Mouse (Mus musculus): ENCODE data around the gene Gstp2.
A peak's percentile ranks its signal among the peaks of the same experiment; 100 is the strongest.

The Gstp2 gene

DNA sequence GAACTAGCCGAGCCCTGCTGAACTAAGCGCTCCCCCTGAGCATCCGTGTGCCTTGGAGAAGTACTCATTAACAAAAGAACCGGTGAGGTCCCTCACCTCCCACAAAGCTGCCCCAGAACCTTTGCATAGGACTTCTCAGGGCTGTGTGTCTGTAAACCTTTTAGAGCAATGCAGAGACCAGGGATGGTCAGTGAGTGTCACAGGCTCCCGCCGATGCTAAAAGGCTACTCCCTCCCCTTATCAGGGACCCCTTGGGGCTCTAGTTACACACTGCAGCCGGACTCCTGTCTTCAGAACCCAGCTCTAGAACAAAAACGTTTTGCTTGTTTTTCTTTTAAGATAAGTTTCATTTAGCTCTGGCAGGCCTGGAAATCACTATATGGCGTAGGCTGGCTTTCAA is 32.8 kb downstream of the Gstp2 start:
- no peak for DNase-seq (ENCODE audit: extremely low spot score, low spot score)

DNA sequence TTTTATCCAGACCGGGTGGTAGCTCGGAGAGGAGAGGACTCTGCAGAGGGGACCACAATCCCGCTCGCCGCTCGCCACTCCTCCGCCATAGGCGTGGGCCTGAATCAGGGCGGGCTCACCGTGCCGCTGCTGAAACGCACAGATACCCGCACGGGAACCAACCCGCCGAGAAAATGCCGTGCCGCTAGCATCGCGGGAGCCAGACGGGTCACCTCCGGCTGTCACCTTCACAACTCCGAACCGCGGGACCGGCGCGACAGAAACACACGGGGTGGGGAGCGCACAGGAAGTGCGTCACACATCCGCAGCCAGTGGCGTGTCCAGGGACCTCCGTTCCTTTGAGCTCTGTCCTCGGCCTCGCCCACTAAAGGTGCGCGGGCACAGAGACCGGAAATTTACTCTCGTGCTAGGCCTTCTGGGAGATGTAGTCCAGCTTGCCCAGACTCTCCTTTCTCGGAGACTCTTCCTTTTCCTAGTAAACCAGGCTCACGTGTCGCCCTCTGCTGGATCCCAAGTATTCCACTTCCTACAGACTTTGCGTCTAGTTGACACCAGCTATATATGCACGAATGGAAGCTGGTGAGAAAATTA is 33.3 kb downstream of the Gstp2 start, which contains the start of gene Ndufv1:
TSS of gene Ndufv1 (minus strand) at position 375 of the 591 bp plus-strand sequence.
- DNase-seq (ENCODE audit: extremely low spot score, low spot score) = peak; percentile 97

DNA sequence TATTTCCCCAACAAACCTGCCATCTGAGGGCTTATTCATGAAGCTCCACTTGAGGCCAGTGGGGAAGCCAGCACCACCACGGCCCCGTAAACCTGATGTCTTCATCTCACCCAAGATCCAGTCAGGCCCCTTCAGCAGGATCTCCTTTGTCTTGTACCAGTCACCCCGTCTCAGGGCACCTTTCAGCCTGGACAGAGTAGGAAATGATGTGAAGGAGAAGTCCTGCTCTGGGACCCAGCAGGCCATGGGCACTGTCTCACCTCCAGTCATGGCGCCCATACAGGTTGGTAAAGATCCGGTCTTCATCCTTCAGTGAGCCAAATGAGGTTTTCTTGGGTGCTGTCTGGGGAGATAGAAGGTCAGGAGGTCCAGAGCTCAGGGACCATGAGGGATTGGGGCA is 34.7 kb downstream of the Gstp2 start:
- DNase-seq (ENCODE audit: extremely low spot score, low spot score) = no peak

DNA sequence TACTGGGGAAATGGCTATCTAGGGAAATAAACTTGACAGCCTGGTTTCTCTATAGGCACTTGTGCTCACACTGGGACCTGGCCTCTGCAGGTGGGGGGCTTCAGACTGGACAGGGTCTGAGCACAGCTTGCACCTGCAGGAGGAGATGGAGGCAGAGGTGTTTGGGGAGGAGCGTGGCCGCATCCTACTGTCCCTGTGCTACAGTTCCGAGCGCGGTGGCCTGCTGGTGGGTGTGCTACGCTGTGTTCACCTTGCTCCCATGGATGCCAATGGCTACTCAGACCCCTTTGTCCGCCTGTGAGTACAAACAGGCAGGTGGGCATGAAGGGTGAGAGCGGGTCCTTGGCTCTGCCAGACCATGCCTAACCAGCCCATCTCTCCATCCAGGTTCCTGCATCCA is 39.9 kb downstream of the Gstp2 start:
- no peak for DNase-seq (ENCODE audit: extremely low spot score, low spot score)

DNA sequence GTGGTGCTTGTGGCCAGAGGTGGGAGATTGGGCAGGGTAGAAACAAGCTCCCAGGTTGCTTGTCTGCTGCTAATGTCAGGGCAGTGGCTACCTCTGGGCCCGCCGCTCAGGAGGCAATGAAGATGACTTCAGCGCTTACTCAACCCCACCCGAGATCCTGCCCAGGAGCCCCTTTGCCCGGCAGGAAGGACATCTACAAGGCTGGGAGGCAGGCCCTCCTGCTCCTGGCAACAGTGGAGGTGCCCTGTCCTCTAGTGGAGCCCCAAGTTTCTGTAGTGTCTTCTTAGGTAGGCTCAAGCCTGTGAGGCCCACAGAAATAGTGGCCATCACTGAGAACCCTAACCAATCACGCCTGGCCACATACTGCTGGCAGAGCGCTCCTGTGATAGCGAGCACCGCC is 40.7 kb downstream of the Gstp2 start:
- no peak for DNase-seq (ENCODE audit: extremely low spot score, low spot score)

DNA sequence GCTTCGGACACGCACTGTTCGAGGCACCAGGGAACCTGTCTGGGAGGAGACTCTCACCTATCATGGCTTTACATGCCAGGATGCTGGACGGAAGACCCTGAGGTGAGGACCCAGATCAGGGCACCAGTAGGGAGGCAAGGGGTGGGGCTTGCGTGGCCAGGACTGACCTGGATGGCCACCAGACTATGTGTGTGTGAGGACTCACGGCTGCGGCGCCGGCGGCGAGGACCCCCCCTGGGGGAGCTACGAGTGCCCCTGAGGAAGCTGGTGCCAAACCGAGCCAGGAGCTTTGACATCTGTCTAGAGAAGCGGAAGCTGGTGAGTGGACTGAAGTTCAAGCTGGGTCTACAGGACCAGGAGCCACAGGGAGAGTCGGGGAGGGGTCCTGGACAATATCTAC is 41.5 kb downstream of the Gstp2 start:
- no peak for DNase-seq (ENCODE audit: extremely low spot score, low spot score)

DNA sequence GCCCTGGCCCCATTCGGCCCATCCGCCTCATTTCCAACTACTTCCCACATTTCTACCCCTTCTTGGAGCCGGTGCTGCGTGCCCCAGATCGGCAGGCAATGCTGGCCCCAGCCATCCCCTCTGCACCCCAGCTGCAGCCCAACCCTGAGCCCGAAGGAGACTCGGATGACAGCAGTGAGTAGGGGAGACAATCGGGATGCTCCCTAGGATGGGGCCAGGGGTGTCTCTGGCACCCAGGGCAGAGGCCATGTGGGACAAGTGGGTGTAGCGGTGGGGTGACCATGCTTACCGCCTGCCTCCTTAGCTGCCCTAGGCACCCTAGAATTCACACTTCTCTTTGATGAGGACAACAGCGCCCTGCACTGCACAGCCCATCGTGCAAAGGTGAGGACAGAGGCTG is 42.2 kb downstream of the Gstp2 start:
- DNase-seq (ENCODE audit: extremely low spot score, low spot score) = no peak

DNA sequence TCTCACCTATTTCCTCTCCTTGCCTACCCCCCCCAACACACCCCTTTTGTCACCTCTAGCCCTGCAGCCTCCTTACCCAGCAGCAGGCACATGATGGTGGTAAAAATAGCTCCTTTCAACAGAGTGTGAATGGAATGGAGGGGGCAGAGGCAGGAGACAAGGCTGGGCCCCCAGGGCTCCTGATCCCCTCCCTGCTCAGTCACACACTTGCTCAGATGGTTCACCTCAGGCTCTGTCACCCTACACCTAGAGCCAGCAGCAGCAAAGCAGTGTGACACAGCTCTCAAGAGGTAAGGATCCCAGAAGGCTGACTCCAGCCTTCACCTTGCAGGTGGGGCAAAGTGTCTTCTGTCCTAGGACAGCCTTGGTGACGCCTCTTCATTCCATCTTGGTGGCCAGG is 42.7 kb downstream of the Gstp2 start, which contains the start of gene Doc2g:
TSS of gene Doc2g (plus strand) at position 202 of the 400 bp plus-strand sequence.
- no peak for DNase-seq (ENCODE audit: extremely low spot score, low spot score)

DNA sequence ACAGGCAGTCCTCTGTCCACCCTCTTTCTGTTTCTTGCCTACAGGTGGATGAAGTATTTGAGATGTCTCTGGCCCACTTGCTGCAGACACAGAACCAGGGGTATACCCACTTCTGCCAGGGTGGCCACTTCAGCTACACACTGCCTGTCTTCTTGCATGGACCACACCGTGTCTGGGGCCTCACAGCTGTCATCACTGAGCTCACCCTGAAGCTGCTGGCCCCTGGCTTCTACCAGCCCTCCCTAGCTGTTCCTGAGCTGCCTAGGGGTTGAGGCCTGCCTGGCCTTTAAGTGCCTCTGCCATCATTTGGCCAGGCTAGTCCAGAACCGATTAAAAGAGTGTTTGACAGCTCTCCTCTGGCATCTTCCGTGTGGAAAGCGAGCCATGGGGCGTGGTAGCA is 44.1 kb downstream of the Gstp2 start:
- DNase-seq (ENCODE audit: extremely low spot score, low spot score) = peak; percentile 16

DNA sequence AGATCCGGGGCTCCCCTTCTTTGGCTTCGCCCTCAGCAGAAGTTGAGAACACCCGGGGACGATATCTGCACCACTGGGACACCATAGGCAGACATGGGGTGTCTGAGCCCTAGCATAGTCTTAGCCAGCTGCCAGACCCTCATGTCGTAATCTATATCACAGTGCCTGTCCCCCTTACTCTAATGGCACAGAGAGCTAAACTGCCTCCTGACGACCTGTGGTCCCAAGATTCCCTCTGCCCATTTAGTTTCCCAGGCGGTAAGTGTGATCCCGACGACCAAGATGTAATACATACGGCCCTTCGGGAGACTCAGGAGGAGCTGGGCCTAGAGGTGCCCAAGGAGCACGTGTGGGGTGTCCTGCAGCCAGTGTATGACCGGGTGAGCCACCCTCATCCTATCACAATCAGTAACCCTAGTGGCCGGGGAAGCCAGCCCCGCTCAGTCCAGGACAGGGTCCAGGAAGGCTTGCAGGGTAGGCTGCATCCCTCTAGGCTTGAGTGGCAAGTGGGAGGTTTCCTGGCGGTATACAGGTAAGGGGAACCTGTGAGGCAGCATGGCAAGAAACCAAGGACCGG is 44.8 kb downstream of the Gstp2 start:
- no peak for DNase-seq (ENCODE audit: extremely low spot score, low spot score)

DNA sequence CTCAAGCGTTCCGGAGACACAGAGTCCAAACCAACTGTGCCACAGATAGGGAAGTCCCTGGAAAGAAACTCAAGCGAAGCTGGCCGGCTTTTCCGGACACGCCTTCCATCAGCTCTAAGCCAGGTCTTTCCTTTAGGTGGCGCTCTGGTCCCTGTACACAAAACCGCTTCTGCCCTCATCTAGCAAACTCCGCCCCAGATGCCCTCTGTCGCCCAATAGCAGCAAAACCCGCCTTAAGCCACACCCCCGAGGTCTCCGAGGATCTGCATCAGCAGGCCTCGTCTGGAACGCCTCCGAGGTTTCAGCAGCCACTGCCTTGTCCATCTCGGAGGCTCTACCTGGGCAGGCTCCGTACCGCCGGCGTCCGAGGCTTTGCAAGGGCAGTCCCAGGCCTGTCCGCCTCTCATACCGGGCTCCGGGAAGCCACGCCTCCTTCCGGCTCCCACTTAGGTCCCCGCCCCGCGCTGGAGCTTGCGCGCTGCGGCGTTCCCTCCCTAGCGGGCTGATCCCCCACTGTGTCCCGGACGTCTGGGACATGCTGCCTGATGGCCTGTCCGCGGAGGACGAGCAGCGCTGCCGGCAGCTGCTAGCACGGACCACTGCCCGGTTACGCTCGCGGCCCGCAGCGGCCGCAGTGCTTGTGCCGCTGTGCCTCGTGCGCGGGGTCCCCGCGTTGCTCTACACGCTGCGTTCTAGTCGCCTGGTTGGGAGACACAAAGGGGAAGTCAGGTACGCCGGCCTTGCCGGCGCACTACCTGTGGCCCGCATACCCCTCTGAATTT is 45.5 kb downstream of the Gstp2 start, which contains the start of the genes Nudt8 and Gm49405:
TSS of gene Nudt8 (plus strand) at position 462 of the 782 bp plus-strand sequence.
TSS of gene Gm49405 (plus strand) at position 508 of the 782 bp plus-strand sequence.
- DNase-seq (ENCODE audit: extremely low spot score, low spot score) = peak; percentile 95

DNA sequence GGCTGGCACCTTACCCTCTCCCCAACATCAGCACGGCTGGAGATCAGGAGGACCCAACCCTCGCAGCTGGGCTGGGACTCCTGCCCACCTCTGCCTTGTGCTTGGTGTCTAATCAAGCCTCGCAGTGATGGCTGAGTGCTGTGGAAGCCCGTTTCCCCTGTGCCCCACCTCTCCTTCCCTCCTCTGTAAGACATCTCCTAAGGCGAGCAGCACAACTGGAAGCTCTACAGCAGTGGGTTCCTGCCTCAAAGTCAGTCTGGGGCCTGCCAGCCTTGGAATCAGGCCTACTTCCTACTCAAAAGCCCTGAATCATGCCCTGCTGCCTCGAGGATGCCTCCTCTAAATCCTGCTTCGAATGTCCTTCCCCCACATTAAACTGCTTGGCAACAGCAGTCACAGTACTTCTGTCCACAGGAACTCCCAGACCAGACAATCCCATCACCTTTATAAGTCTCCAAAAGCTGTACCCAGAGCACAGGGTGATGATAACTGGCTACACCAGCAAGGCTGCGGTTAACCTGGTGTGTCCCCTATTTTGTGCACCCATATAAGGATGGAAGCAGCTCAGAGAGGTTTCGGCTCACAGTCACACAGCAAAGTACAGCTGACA is 46.6 kb downstream of the Gstp2 start:
- DNase-seq (ENCODE audit: extremely low spot score, low spot score) = no peak

DNA sequence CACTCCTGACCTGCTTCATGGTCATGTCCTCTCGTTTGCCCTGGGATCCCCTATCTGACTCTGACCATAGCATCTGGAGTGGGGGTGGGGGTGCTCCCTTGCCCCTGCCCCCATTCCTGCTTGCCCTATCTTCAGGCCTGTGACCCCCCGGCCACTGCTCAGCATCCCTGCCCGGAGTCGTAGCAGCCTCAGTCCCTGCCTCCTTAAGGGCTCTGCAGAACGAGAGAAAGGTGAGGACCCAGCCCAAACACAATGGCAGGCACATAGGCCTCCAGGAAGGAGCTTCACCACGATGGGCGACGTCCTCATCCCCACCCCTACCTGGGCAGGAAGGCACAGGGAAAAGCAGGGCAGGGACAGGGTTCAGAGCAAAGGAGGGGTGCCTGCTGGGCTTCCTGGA is 47.5 kb downstream of the Gstp2 start:
- DNase-seq (ENCODE audit: extremely low spot score, low spot score) = no peak

DNA sequence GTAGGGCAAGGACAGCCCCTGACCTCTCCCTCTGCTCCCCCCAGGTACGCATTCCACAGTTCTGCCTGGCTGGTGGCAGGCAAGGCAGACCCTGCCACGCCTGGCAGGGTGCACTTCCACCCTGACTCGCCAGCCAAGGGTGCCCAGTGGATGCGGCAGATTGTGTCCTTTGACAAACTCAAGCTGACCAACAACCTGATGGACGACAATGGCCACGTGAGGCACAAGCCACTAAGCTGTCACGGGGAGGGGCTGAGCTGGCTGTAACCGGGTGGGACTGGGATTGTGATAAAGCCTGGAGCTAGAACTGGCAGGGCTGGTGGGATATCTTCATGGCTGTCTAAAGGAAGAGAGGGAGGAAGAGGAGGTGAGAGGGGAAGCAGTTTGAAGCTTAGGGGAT is 48.6 kb downstream of the Gstp2 start:
- no peak for DNase-seq (ENCODE audit: extremely low spot score, low spot score)

DNA sequence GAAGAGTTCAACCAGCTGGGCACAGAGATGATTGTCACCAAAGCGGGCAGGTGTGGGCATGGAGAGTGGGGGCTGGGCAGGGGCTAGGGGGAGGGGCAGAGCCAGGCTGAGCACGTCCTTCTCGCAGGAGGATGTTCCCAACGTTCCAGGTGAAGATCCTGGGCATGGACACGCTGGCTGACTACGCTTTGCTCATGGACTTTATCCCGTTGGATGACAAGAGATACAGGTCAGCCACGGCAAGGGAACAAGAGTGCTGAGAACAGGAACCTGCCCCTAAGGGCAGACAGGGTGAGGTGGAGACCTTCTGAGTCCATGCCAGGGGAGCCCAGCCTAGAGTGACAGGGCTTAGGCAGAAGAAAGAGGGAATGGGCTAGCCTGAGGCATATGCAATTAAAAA is 49.1 kb downstream of the Gstp2 start:
- DNase-seq (ENCODE audit: extremely low spot score, low spot score) = no peak

DNA sequence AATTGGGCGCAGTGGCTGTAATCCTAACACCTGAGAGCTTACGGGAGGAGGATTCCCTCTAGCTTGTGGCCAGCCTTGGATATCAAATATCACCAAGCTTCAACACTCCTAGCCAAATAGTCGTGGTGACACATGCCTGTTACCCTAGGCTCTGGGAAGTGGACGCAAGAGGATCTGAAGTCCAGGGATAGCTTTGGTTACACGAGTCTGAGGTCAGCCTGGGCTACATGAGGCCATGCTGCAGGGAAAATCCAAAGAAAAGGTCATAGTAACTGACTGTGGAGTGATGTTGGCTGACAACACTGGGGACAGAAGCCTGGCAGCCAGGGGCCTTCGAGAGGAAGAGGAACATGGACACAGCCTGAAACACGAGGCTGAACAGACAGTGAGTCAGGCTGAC is 49.7 kb downstream of the Gstp2 start:
- DNase-seq (ENCODE audit: extremely low spot score, low spot score) = no peak

DNA sequence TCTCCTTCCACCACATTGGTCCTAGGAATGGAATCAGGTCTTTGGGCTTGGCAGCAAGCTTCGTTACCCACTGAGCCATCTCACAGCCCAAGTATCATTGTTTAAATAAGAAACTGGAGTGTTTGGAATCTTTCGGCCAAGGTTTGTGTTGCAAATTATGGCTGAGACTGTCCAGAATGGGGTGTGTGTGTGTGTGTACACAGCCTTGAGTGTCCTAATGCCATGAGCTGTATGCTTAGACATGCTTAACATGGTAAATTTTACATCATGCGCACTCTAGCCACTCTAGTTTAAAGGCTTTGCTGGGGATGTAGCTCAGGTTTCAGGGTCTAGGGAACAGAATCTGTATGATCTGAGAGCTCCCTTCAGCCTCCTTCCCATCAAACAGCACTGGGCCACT is 50.3 kb downstream of the Gstp2 start:
- no peak for DNase-seq (ENCODE audit: extremely low spot score, low spot score)

DNA sequence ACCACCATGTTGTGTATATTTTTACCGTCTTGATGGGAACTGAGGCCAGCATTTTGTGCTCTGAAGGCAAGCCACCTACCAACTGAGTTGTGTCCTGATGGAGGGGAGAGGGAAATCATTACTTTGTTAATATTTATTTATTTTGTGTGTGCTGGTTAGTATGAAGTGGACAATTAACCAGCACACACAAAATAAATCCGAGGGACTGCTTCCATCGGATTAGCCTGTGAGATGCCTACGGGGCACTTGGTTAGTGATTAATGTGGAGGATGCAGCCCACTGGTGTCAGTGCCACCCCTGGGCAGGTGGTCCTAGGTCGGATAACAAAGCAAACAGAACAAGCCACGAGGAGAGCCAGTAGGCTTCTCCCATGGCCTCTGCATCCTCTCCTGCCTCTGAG is 50.9 kb downstream of the Gstp2 start:
- no peak for DNase-seq (ENCODE audit: extremely low spot score, low spot score)

DNA sequence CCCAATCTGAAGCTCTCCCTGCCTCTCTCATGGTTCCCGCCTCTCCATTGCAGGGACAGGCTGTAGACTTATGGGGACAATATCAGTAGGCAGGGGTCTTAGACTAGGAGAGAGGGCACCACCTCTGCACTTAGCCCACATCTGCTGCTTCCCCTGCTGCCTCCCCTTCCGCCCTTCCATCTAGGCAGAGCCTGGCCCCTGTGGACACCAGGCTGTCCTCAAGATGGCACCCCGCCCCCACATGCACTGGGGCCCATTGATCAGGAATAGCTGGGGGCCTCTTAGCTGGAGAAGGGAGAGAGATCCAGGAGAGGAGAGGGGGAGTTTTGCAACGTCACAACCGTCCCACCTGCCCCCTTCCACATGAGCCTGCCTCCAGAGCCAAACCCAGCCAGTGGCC is 53.4 kb downstream of the Gstp2 start, which contains the start of gene Tbx10:
TSS of gene Tbx10 (plus strand) at position 337 of the 400 bp plus-strand sequence.
- no peak for DNase-seq (ENCODE audit: extremely low spot score, low spot score)

DNA sequence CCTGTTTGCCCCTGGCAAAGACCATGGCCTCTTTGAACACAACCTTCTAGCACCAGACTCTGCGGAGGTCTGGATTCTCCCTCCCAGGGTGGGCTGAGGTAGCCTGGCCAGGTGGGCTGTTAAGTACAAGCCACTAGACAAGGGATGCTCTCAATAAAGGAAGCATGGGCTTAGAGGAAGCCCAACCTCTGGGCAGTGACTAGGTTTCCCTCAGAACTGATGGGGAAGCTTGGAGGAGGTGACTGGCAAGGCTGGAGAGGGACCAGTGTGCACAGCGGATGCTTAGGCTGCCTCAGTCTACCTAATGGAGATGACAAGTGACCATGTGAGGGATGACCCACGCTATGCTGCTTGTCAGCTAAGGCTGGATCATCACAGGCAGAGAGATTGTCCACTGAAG is 53.9 kb downstream of the Gstp2 start:
- DNase-seq (ENCODE audit: extremely low spot score, low spot score) = no peak

DNA sequence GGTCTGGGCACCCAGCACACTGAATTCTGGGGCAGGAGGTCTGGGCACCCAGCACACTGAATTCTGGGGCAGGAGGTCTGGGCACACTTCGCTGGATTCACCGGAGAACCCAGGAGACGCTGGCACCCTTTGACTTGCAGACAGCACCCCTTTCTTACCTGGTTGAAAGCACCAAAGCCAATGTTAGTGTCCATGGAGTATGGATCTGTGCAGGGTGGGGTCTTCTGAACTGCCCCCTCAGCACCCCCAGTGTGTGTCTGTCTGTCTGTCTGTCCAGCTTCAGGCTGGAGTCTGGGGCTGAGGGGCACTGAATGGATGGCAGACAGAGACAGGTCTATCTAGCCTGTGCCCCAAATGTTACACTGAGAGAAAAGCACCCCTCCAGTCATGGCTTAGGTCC is 54.3 kb downstream of the Gstp2 start:
- DNase-seq (ENCODE audit: extremely low spot score, low spot score) = no peak

DNA sequence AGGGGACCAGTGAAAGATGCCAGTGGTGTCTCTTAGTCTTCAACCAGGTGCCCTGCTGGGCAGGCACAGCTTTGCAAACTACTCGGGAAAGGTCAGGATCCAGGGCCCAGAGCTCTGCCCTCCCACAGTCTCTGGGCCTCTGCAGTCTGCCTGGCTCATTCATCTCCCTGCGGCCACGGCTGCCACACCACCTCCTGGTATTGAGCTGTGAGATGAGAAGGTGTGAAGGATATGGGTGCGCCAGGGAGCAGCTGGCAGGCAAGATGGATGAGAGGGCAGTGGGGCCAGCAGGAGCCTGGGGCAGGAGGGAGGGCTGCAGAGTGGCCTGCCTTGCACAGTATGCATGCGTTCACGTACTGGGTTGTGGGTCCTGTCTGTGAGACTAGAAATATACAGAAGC is 55.0 kb downstream of the Gstp2 start:
- DNase-seq (ENCODE audit: extremely low spot score, low spot score) = peak; percentile 26
